Mouse (Mus musculus) midbrain, embryonic 16.5 days (tissue): ENCODE results near the gene Il6st. TPM values are rescaled to one million over a fixed set of nuclear protein-coding genes. Genes with fewer than 3 reads are reported as not detected.
A peak's percentile ranks its signal among the peaks of the same experiment; 100 is the strongest.
"Not testable (repeated sequence)": the region's sequence is repeated elsewhere in the genome, so short reads cannot be mapped to it uniquely, and the experiment has no call there.

Experiments
- ATAC-seq: fragments of 200-750 bp; cut with Nextera tagmentation; 2 replicates; pipeline ENCODE4 v1.8.0; 2017; ENCODE audit warnings: moderate TSS enrichment
- H3K27ac ChIP-seq: fragments of 300-500 bp; sonication (generic); 2 replicates; pipeline ENCODE4 v1.5.1; 2014; ENCODE audit warnings: mild to moderate bottlenecking, low read length, mixed read lengths
- H3K27me3 ChIP-seq: fragments of 300-500 bp; sonication (generic); 2 replicates; pipeline ENCODE4 v1.6.1; 2014; ENCODE audit warnings: low read depth, low read length, mixed read lengths; ENCODE audit not compliant: control insufficient read depth, insufficient read depth
- H3K36me3 ChIP-seq: fragments of 300-500 bp; sonication (generic); 2 replicates; pipeline ENCODE4 v1.6.1; 2014; ENCODE audit warnings: mild to moderate bottlenecking, low read length, moderate library complexity, mixed read lengths; ENCODE audit not compliant: control insufficient read depth, insufficient read depth
- H3K4me1 ChIP-seq: fragments of 300-500 bp; sonication (generic); 2 replicates; pipeline ENCODE4 v1.6.1; 2014; ENCODE audit warnings: mild to moderate bottlenecking, low read length, mixed read lengths; ENCODE audit not compliant: control insufficient read depth, insufficient read depth
- H3K4me2 ChIP-seq: fragments of 300-500 bp; sonication (generic); 2 replicates; pipeline ENCODE4 v1.6.1; 2014; ENCODE audit warnings: mild to moderate bottlenecking, low read length, mixed read lengths
- H3K4me3 ChIP-seq: fragments of 300-500 bp; sonication (generic); 2 replicates; pipeline ENCODE4 v1.5.1; 2014; ENCODE audit warnings: low read depth, mild to moderate bottlenecking, low read length, moderate library complexity, mixed read lengths
- H3K9ac ChIP-seq: fragments of 300-500 bp; sonication (generic); 2 replicates; pipeline ENCODE4 v1.6.1; 2014; ENCODE audit warnings: low read depth, low read length, mixed read lengths
- H3K9me3 ChIP-seq: fragments of 300-500 bp; sonication (generic); replicated peaks from 2 replicates; pipeline ENCODE4 v1.6.1; 2014; ENCODE audit warnings: mild to moderate bottlenecking, low read length, mixed read lengths; ENCODE audit not compliant: control insufficient read depth, poor library complexity, severe bottlenecking
- WGBS: fragments of 180-500 bp; shearing (Covaris S2); extraction: QIAGEN DNeasy Blood & Tissue Kit; methylation state at CpG from one replicate; pipeline ENCODE4 v1.1.7; 2014; 5-methylcytosine and 5-hydroxymethylcytosine counted together
- polyA plus RNA-seq: library from polyadenylated mRNA; unstranded; fragments of >200 nt; fragmentation: Nextera tagmentation; extraction: Ambion mirVana; gene quantifications from 2 replicates; pipeline ENCODE4 v1.2.1, GENCODE M21; 2015

Il6st gene
- polyA plus RNA-seq, 1 experiment from 2014 or later, result 25.1 TPM

GRCm38 (mm10) chr13:112426265-112427135, 37.4 kb upstream of the Il6st start:
- Histone ChIP-seq H3K9me3 (no peaks in the 10 kb centered on the region), H3K27me3 (no peaks in the 10 kb centered on the region), H3K4me3 (no peak overlapping the region), H3K9ac (no peak overlapping the region), H3K4me1 (no peaks in the 10 kb centered on the region), H3K4me2 (no peak overlapping the region), H3K27ac (no peak overlapping the region), H3K36me3 (no peaks in the 10 kb centered on the region)
- WGBS, result 82% methylated on average over 13 of the region's 13 CpGs
- no peak for ATAC-seq

DNA sequence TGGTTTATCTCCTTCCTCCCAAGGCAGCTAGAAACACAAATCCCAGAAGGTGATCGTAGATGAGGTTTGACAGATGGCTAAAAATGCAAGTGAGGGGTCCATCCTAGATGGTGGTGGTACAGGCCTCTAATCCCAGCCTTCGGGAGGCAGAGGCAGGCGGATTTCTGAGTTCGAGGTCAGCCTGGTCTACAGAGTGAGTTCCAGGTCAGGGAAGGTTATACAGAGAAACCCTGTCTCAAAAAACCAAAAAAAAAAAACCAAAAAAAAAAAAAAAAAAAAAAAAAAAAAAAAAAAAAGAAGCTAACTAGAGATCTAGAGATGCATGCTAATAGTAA, 36.8 kb upstream of the Il6st start:
- 89% methylated on average over 4 of the region's 4 CpGs for WGBS
- not testable (repeated sequence) for H3K9me3 ChIP-seq, H3K4me2 ChIP-seq, H3K4me1 ChIP-seq, H3K4me3 ChIP-seq, H3K36me3 ChIP-seq, H3K27me3 ChIP-seq, H3K9ac ChIP-seq, H3K27ac ChIP-seq, ATAC-seq

DNA sequence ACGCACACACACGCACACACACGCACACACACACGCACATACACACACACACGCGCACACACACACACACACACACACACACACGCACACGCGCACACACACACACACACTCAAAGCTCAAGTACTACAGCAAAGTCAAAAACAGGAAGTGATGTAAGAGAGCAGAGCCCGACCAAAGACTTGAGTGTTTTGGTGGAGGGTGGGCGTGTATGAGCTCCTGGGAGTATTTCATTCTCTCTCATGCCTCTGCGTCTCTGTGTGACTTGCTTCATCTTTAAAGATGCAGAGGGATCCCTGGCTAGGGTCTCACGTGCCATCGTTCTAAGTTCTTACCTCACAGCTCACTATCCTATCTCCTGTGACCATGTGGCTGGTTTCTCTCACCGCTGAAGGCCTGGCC, 36.3 kb upstream of the Il6st start:
- WGBS, result 98% methylated on average over 15 of the region's 15 CpGs
- ATAC-seq, result no peak
- Histone ChIP-seq H3K36me3 (no peaks in the 10 kb centered on the region), H3K27me3 (no peaks in the 10 kb centered on the region), H3K4me1 (no peaks in the 10 kb centered on the region), H3K9ac (no peak overlapping the region), H3K9me3 (no peaks in the 10 kb centered on the region), H3K27ac (no peak overlapping the region), H3K4me2 (no peak overlapping the region), H3K4me3 (no peak overlapping the region)

DNA sequence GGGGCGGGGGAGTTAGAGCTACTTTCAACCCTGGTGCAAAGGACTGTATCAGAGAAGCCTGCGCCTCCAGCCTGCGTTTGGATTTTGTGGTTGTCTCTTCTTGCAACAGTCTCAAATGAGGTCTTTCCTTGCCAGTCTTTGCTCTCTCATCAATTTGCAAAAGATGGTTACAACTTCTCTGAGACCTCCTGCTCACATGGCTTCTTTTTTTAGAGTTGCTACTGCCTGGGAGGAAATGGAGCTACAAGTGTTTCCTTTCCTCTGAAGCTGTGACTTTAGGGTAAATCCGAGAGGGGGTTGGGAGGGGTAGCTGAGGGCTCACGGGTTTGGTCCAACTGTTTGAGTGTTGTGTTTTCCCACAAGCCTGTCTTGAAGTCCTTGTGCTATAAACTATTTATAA, 30.6 kb upstream of the Il6st start:
- H3K36me3 ChIP-seq, result no peaks in the 10 kb centered on the region
- H3K4me1 ChIP-seq, result no peaks in the 10 kb centered on the region
- no peaks in the 10 kb centered on the region for H3K9me3 ChIP-seq
- no peak for ATAC-seq
- H3K27ac ChIP-seq, result no peak overlapping the region
- H3K27me3 ChIP-seq, result no peaks in the 10 kb centered on the region
- H3K9ac ChIP-seq, result no peak overlapping the region
- 76% methylated on average over 5 of the region's 5 CpGs for WGBS
- no peak overlapping the region for H3K4me2 ChIP-seq
- H3K4me3 ChIP-seq, result no peak overlapping the region

DNA sequence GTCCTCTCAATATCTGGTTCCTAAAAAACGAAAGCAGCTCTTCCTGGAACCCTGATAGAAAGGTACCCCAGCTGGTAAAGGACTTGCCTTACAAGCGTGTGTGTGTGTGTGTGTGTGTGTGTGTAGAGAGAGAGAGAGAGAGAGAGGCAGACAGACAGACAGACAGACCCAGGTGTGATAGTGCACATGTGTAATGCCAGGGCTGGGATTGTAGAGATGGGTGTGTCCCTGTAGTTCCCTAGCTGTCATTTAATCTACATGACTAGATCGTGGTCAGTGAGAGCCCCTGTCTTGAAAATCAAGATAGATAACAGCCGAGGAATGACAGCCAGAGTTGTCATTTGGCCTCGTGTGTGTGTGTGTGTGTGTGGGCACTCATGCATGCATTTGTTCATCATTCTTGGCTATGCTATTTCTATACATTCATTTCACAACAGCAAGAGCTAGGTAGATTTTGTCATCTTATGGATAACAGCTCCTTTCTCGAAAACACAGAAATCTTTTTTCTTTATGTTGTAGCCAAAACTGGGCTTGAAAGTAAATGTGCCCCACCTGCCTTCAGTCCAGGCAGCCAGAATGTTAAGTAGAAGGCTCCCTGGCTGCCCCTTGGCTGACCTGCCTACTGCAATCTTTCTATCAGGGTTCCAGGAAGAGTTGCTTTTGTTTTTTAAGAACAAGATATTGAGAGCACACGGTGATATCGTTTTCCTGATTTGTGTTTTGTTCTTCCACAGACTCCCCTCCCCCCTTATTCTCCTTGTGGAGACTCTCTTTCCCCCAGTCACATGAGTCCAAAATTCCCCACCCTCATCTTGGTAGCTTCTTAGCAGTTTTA, 28.4 kb upstream of the Il6st start:
- Histone ChIP-seq H3K9me3 (no peaks in the 10 kb centered on the region), H3K27me3 (no peaks in the 10 kb centered on the region), H3K4me2 (no peak overlapping the region), H3K36me3 (no peaks in the 10 kb centered on the region), H3K27ac (no peak overlapping the region), H3K4me1 (peaks cover 11% of the 10 kb centered on the region), H3K9ac (no peak overlapping the region), H3K4me3 (no peak overlapping the region)
- no peak for ATAC-seq
- 72% methylated on average over 8 of the region's 8 CpGs for WGBS

DNA sequence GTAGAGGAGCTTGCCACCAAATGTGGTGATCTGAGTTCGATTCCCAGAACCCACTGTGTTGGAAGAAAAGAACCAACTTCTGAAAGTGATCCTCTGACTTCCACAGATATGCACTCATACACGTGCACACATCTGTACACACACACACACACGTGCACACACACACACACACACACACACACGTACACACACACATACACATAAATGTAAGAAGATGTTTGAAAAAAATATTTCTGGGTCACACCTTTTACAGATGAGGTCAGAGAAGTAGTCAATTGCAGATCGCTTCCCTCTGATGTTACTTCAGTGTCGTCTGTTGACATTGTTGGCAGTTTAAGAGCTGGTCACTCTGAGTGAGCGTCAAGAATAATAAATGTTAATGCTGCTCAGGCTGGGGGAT, 27.6 kb upstream of the Il6st start:
- no peak overlapping the region for H3K27ac ChIP-seq
- no peak for ATAC-seq
- H3K9ac ChIP-seq, result no peak overlapping the region
- no peak overlapping the region for H3K4me3 ChIP-seq
- no peaks in the 10 kb centered on the region for H3K9me3 ChIP-seq
- no peaks in the 10 kb centered on the region for H3K27me3 ChIP-seq
- H3K36me3 ChIP-seq, result no peaks in the 10 kb centered on the region
- H3K4me1 ChIP-seq, result peaks cover 11% of the 10 kb centered on the region
- no peak overlapping the region for H3K4me2 ChIP-seq
- 84% methylated on average over 7 of the region's 7 CpGs for WGBS

DNA sequence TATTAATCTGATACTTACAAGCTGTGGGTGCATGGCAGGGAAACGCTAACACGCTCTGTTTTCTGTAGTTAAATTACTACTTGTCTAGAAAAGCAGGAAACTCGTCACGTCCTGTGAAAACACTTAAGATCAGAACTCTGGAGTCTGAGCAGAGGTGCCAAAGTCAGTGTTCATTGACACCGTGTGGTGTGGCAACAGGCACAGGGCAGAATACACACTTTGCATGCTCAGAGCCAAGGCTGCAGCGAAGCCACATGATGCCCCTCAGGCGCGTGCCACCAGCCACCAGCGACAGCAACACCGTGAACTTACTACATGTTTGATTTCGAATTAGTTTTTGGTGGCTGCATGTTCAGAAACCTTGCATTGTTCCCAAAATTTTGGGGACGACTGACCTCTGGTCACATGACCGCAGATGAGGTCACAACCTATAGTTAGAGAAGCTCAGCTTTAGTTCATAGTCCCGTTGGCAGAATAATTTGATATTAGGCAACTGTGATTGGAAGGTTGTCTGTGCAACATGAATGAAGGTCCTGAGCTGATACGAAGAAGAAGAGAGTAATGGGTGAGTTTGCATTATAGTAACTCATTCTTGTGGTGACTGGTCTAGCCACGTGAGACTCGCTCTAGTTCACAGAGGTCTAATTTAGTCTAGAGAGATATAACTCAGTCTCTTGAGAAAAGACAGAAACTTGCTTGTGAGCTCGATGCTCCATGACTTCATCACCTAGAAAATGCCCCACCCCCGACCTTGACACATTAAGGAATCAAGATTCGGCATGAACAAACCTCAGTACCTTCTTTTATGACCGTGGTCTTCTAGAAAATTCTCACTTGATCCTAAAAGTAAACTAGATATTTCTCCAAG, 25.6 kb upstream of the Il6st start:
- ATAC-seq, result no peak
- H3K36me3 ChIP-seq, result no peaks in the 10 kb centered on the region
- H3K4me3 ChIP-seq, result no peak overlapping the region
- no peak overlapping the region for H3K4me2 ChIP-seq
- no peaks in the 10 kb centered on the region for H3K27me3 ChIP-seq
- H3K27ac ChIP-seq, result no peak overlapping the region
- peaks cover 11% of the 10 kb centered on the region for H3K4me1 ChIP-seq
- H3K9me3 ChIP-seq, result no peaks in the 10 kb centered on the region
- 94% methylated on average over 21 of the region's 21 CpGs for WGBS
- no peak overlapping the region for H3K9ac ChIP-seq

DNA sequence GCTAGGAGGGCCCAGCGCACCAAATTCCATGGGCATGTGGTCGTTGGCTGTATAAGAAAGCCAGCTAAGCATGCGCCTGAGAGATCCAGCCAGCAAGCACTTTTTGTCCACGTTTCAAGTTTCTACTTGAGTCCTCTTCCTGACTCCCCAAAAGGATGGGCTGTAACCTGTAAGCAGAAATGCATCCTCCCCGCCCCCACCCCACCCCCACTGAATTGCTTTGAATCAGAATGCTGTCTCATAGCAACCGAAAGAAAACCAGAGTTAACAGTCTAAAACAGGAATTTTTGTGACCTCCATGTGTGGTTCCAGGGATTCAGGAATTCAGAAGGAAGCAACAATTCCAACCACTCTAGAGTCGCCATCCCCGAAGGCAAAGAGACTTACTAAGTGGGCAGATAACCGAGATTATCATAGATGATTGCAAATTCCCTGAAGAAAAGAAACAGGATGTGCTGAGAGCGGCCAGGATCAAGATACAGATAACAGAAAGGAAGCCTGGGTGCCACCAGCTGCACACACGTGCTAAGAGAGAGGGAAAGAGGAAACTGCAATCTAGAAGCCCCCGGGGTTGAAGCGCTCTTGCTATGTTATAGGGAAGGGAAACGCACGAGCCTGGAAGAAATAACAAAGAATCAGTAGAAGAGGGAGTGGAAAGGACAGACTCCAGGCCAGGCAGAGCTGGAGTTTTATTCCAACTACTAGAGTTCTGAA, 24.6 kb upstream of the Il6st start:
- no peak for ATAC-seq

More for the DNA sequence above, 24.6 kb upstream of the Il6st start:
- Histone ChIP-seq H3K4me1 (peaks cover 11% of the 10 kb centered on the region), H3K4me3 (no peak overlapping the region), H3K36me3 (no peaks in the 10 kb centered on the region), H3K9me3 (no peaks in the 10 kb centered on the region), H3K4me2 (peak overlapping the region; percentile 42), H3K9ac (no peak overlapping the region), H3K27ac (no peak overlapping the region), H3K27me3 (no peaks in the 10 kb centered on the region)
- 41% methylated on average over 15 of the region's 15 CpGs for WGBS
